Mouse (Mus musculus) thymus, adult 2 months (tissue): ENCODE data around the gene Sec1.

Experiments used
- CTCF ChIP-seq: fragments of 200-500 bp; IDR thresholded peaks from 2 replicates; pipeline ENCODE4 v1.5.1; 2012; ENCODE audit warnings: mild to moderate bottlenecking, control low read depth, low read length, moderate library complexity, borderline replicate concordance; ENCODE audit not compliant: control insufficient read depth, poor library complexity, insufficient read depth; ENCODE audit errors: extremely low read depth
- POLR2A ChIP-seq: fragments of 200-500 bp; IDR thresholded peaks from 2 replicates; pipeline ENCODE4 v1.6.1; 2012; ENCODE audit warnings: mild to moderate bottlenecking, low read length, control low read depth, moderate library complexity; ENCODE audit not compliant: control insufficient read depth, poor library complexity, insufficient read depth; ENCODE audit errors: extremely low read depth

DNA sequence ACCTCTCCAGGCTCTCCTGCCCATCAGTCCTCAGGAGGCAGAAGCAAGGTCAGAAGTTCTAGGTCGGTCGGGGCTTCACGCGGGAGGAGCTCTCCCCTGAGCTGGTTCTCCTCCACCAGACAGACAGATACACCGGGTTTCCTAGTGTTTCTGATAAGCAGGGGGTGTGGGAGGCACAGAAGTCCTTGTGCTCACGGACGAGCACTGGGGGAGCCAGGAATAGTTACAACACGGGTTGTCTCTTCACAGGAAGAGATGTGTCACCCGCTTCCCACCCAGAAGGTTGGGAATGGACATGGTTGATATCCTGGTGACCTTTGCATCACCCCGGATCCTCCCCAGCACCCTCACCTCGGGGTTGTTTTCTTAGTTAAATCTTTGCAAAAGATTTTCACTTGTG, 4.4 kb downstream of the Sec1 start:
- TF ChIP-seq POLR2A (no peak), CTCF (no peak)
